Mouse (Mus musculus) activated CD4-positive, CD25-positive, alpha-beta regulatory T cell, adult 4 months (primary cell): Measurements from ENCODE around the gene Rnf4. TPM values are rescaled to one million over a fixed set of nuclear protein-coding genes. Genes with fewer than 3 reads are reported as not detected.

ENCODE experiments used
- ATAC-seq: one replicate; pipeline ENCODE4 v1.8.0; 2017
- polyA plus RNA-seq, 2 experiments: library from polyadenylated mRNA; unstranded; fragments of 100-300 nt; shearing (Covaris generic); gene quantifications; one replicate each; pipeline ENCODE4 v1.2.1; 2017

Rnf4 gene
- polyA plus RNA-seq, 2 experiments from 2014 or later = 108 TPM

DNA sequence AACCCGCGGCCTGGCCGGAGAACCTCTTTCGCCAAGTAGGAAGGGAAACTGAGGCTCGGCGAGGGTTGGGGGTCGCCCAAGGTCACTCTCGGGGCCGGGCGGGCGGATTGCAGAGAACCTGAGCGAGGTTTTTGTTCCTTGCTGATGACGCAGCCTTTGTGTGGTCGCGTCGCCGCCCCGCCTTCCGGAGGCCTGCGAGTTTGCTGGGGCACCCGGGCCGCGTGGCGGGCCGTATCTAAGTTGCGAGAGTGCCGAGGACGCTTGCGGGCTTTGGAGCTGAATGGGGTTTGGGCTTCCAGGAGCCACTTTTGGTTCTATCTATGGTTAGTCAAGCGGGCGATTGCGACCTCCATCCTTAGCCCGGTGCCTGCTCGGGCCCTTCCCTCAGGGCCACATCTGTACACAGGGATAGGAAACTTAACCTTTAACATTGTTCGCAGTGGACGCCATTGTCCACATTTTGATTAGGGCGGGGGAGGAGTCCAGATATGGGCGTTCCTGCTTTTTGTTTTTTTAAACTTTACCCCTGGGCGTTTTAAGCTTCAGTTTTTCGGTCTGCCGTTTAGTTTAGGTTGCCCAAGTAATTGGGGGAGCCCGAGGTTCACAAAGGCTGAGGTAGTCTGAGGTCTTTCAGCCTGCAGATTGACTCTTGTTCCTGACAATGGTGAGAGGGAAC is 824 bp downstream of the Rnf4 start:
- ATAC-seq = peak; percentile 57

DNA sequence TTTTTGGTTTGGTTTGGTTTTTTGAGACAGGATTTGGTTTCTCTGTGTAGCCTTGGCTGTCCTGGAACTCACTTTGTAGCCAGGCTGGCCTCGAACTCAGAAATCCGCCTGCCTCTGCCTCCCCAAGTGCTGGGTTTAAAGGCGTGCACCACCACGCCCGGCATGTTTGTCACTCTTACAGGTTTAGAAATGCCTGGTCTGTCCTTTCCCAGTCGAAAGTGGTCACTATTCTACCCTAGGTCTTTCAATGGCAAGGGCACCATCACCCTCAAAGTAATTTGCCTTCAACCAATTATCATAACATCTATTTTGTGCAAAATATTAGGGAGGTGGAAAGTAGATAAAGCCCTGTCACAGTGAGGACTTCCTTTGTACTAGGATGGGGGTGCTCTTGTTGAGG is 4.2 kb downstream of the Rnf4 start:
- no peak for ATAC-seq

DNA sequence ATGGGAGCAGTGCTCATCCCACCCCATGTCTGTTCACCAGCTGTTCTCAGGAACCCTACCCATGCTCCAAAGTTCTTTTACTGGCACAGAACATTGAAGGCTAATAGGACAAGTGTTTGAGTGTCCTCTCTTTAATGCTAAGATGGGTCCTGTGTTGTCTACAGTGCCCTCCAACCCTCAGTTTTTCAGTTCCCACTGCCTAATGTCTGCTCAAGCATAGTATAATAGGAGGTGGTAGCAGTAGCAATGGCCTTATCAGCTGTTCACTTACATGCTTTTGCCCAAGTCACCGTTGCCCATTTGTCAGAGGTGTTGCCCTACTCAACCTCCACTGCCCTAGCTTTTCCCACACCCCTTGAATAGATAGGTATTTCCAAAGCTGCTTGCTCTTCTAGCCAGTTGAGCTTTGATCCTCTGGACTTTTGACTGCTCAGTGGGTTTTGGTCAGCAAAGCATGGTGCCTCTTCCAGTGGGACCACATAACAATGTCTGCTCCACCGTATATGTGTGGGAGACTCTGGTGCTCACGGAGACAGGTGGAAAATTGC is 16.1 kb downstream of the Rnf4 start:
- ATAC-seq = no peak

DNA sequence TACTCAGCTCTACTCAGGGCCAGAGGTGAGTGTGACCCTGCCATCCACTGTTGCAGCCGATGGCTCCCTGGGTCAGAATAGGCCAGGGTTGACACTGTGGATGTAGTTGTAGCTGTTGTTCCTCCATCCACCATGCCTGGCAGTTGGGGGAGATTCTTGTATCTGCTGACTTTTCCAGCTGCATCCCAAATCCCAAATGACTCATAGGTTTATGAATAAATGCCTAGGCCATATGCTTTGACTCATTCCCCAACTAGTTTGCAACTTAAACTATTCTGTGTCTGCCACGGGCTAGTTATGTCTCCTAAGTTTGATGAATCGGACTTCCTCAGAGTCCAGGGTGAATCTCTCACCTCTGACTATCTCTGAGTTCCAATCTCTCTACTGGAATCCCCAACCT is 24.2 kb downstream of the Rnf4 start:
- ATAC-seq = no peak

DNA sequence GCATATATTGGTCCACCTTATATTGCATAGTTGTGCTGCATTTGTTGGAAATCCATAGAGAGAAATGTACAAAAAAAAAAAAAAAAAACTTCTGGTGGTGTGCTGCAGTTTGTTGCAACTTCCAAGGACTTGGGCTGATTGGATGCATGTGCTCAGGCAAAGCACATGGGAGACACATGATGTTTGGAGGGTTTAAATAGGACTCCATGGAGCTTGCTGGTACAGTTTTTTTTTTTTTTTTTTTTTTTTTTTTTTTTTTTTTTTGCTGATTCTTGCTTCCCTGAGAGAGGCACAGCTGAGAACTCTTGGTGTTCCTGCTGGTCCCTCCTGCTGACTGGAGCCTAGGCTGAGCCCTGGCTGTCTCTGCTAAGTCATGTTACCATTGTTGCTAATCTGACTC is 27.0 kb downstream of the Rnf4 start:
- ATAC-seq = no peak

DNA sequence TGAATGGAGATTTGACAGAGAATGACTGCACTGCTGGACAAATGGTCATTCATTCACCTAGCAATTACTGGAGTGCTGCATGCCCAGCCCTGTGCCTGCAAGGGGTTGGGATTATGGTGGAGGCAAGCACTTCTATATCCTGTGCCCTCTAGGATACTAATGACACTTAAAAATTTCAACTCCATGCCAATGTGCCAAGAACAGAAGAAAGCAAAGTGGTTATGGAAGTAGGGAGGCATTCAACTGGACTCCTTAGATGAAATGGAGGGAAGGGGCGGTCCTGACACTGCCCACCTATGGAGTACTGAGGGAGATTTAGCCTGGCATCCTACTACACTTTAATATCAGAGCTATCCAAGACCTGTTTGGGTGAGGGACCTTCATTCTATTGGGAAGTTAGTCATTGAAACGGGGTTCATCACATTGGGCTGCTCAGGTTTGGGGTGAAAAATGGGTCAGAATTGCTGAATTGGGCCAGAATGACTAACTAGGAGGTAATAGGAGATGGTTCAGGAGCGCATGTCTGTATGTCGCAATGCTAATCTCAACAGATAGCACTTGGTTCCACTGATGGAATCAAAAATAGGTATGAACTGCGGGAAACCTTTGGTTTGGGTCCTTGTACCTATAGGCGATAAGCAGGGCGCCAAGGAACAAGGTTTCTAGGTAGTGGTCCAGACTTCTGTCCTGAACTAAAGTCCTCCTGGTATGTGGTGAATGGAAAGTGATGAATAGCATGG is 32.6 kb downstream of the Rnf4 start:
- no peak for ATAC-seq

DNA sequence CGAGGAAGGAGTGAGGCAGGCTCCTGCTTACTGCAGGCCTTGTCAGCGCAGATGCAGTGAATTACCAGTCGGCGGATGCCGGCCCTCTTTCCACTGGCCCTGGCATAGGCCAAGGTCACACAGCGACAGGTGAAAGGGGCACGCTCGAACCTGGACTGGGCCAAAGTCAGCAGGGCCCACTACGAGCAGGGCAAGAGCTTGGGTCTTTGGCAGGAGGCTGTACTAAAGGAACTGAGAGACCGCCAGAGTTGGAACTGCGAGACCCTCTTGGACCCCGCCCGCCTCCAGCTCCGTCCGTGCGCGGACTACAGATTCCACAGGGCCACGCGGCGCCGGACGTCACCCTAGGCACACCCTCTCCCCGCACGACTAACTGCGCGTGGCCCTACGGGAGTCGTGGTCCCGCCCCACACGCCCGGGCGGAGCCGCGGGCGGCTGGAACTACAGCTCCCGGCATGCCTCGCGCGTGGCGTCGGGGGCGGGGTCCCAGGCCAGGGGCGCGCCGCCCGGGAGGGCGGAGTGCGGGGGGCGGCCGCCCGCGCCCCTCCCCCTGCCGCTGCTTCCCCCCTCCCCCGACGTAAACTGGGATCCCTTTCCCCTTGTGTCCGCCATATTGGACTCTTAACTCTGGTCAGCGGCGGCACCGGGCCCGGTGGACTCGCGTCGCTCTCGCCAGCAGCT is 33.4 kb downstream of the Rnf4 start, which contains the start of gene Fam193a:
Gene Fam193a, plus strand, starts transcription at position 593 of the 681 bp plus-strand sequence.
- ATAC-seq = peak; percentile 83

DNA sequence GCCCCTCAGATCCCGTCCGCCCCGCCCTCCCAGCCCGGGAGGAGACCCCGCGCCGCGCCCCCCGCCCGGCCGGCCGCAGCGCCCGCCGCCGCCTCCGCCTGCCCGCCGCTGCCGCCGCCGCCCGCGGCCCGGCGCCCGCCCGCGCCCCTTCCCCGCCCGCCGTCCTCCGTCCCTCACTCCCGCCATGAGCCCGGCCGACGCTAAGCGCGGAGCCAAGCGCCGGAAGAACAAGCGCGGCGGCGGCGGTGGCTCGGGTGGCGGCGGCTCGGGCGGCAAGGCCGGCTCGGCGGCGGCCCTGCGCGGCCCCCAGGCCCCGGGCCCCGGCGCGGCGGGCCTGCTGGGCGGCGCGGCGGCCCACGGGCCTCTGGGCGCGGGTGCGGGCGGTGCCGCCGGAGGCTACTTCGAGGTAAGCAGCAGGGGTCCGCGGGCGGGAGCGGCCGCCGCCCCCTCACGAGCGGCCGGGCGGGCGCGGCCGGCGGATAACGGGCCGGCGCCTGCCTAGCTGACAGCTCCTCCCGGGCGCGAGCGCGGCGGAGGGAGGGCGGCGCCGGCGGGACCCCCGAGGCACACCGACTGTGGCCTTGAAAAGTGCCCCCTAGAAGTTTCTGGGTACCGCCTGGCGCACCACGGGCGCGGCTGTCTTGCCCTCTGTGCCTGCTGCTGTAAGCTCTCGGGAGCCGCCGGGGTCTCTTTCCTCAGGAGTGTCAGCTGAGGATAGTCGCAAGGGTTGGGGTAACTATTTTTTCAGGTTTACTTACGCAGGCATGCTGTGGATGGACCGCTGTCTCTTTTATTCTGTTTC is 34.1 kb downstream of the Rnf4 start:
- no peak for ATAC-seq

DNA sequence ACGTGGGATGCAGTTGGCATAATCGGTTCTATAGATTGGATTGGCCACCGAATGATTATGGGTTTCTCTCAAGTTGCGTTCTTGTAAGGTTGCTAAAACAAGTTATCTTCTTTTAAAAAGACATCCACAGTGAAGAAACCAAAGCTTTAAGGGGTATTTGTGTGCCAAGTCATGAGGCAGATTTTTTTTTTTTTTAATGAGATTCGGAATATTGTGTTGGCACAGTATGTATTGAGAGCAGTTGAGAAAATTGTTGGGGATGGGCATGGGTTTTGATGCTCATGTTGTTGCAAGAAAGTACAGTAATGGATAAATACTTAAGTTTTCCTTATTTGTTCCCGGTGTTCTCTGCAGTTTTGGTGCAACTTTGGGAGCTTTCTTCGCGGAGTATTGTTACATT is 34.8 kb downstream of the Rnf4 start:
- no peak for ATAC-seq

DNA sequence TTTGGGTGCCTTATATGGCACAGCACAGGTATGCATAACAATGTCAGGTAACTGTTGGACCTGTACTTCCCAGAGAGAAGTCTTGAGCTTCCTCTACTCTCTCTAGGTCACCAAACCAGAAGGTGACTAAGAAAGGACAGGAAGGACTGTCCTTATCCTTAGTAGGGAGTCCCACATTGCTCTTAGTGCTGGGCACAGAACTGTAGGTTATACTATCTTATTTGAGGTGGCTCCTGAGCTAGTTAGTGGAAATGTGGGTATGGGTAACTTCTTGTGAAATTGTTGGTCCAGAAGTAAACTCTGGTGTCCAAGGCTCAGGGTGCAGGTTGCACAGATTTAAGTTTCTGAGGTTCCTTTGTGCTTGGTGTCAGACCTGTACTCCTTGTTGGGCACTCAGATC is 36.1 kb downstream of the Rnf4 start:
- ATAC-seq = no peak

DNA sequence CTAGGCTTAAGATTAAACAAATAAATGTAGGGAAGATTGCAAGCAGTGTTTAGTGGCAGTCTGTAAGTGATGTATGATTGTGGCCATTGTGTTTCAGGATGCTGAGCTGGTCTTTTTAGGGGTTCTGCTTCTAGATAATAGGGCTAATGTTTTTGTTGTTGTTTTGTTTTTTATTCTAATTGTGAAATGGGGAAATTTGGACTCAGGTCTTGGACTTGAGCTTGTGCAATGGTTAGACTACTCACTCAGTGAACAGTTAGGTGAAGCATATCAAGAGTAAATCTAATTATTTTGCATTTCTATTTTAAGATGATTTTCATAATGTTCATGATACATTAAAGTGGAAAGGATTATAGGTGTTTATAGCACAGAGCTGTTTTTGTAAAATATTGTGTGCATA is 36.5 kb downstream of the Rnf4 start:
- no peak for ATAC-seq

DNA sequence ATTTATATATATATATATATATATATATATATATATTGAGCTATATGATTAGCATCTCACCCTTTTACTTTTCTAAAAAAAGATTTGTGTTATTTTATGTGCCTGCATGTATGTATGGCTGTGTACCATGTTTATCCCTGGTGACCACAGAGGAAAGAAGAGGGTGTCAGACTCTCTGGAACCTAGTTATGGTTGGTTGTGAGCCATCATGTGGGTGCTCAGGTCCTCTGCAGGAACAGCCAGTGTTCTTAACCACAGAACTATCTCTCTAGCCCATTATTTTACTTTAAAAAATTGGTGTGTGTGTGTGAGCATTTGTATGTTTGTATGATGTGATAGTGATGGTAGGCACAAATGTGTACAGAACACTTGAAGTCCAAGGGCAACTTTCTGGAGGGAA is 42.7 kb downstream of the Rnf4 start:
- no peak for ATAC-seq

DNA sequence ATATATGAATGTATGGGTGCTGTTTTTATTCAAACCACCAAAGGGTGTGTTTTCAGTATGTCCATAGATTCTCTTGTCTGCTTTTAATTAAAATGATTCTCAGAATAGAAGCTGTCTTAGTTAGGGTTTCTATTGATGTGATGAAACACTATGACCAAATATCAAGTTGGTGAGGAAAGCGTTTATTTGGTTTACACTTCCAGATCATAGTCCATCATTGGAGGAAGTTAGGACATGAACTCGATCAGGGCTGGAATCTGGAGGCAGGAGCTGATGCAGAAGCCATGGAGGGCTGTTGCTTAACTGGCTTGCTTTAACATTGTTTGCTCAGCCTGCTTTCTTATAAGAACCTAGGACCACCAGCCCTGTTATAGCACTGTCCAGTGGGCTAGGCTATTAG is 45.6 kb downstream of the Rnf4 start:
- no peak for ATAC-seq

DNA sequence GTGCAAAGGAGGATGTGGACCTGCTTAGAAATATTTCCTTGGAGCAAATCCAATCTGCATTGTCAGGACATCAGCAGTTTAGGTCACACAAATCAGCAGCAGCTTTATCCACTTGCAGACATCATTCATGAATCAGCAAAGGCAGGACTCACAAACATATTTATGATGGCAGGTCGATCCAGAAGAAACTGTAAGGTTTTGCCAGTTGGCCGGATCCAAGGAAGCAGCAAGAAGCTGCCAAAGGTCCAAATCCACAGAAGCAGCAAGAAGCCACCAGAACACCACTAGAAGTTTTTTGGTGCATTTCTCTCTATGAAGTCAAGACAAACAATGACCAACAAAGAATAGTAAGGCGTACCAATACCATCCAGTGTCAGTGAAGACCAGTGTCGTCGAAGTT is 49.5 kb downstream of the Rnf4 start:
- no peak for ATAC-seq

DNA sequence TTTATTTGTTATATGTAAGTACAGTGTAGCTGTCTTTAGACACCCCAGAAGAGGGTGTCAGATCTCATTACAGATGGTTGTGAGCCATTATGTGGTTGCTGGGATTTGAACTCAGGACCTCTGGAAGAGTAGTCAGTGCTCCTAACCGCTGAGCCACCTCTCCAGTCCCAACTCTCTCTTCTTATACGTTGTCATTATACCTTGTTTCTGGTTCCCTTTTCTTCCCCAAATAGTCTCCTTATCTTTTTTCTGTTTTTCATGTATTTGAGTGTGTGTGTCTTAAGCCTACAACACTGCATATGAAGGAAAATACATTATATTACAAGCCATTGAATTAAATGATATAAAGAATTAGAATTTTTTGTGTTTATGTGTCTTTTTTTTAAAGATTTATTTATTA is 50.7 kb downstream of the Rnf4 start:
- no peak for ATAC-seq

DNA sequence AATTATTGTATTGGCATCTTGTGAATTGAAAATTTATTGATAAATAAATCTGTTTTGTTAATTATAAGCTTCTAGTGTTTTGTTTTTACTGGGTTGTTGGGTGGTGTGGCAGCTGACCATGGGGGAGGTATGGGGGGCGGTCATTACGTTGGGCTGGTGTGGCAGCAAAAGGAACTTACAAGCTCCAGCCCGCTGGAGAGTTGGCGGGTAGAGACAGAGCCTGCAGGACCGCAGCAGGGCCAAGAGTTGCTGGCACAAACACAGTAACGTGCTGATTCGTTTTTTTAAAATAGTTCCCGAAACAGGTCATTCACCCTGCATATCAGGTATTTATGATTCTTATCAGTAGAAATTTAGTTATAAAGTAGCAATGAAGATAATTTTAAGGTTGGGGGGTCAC is 57.2 kb downstream of the Rnf4 start:
- no peak for ATAC-seq

DNA sequence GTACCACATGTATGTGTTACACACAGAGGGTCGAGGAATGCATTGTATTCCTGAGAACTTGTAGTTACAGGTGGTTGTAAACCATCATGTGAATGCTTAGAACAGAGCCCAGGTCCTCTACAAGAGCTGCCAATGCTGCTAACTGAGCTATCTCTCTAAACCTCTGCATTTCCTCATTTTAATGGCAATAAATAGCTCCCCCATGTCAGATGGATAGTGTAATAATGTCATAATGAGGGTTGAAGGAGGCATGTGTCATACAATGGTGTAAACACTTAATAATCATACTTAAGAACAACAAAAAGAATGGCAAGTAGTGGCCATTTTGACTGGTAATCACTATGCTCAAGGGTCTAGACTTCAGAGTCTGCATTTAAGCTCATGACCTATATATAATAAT is 59.3 kb downstream of the Rnf4 start:
- ATAC-seq = no peak

DNA sequence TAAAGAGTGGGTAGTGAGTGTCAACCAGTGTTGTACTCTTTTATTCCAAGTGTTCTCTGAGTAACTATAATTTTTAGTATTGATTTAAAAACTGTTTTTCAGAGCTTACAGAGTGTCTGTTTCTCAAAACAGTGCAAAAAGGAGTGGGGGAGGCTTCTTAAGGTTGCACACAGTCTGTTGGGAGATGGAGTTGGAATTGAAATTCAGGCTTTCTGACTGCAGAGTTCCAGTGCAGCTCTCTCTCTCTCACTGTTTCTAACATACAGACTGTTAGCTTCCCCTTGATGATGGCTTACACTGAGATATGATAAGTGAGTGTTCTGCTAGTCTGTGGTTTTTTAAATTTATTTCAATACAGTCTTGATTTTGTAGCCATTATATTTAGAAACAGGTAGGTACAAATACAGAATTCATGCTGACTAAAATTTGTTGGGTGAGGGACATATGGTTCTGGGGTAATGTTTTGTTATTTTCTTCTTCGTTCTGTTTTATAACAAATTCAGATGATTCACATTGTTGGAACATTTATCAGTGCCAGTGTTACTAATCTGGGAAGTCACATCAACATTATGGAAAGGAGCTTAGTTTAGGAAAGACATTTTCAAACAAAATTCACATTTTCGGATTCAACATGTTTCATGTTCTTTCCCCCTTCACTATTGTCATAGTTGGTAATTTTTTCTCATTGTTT is 59.9 kb downstream of the Rnf4 start:
- no peak for ATAC-seq

DNA sequence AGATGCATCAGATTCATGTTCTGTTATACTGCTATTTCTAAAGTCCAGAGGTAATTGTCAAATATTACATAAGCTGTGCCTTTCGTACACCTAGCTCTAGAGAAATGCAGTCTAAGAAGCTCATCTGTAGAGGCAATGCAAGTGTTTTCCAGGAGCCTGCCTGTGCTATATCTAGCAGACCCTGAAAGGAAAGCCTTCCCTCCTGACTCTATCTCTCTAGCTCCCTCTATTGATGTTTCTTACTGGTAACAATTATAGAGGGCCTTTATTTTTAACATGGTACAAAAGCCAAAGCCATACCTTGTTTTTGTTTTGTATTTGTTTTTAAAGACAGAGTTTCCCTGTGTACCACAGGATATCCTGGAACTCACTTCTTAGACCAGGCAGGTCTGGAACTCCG is 61.8 kb downstream of the Rnf4 start:
- no peak for ATAC-seq

DNA sequence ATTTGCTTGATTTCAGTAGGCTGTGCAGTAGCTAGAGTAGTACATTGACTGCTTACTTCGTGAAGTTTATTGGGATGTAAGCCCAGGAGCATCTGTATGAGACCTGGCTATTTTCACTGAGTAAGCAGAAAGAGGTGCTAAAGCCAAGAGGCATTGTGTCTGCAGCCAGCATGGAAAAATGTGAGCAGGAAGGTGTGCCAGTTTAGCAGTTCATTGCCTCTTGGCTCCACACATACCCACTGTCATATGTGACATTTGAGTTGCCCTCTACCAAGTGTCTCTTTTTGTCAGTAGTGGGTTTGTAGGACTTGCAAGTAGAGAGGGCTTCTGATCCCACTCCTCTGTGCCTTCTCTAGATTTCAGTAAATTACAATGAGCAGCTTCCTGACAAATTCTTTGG is 62.2 kb downstream of the Rnf4 start:
- no peak for ATAC-seq
